Mouse (Mus musculus) lung, embryonic 15.5 days (tissue): ENCODE measurements at regions not wholly inside any gene's neighbourhood (a gene's known extent, or its start where the extent isn't known, plus 50 kb on each side); places are given as distances from the start of the nearest gene placed in this dataset.
A peak's percentile ranks its signal among the peaks of the same experiment; 100 is the strongest.

ENCODE experiments used
- ATAC-seq: fragments of 200-750 bp; cut with Nextera tagmentation; 2 replicates; pipeline ENCODE4 v1.8.0; 2017; ENCODE audit warnings: moderate number of reproducible peaks, borderline replicate concordance; ENCODE audit not compliant: low FRiP score, low TSS enrichment; ENCODE audit errors: extremely low read depth
- H3K27ac ChIP-seq: fragments of 300-500 bp; sonication (generic); 2 replicates; pipeline ENCODE4 v1.5.1; 2015; ENCODE audit warnings: moderate library complexity, mild to moderate bottlenecking, inconsistent platforms
- H3K27me3 ChIP-seq: fragments of 300-500 bp; sonication (generic); 2 replicates; pipeline ENCODE4 v1.6.1; 2015; ENCODE audit warnings: inconsistent platforms
- H3K36me3 ChIP-seq: fragments of 300-500 bp; sonication (generic); 2 replicates; pipeline ENCODE4 v1.6.1; 2015; ENCODE audit warnings: inconsistent platforms
- H3K4me1 ChIP-seq: fragments of 300-500 bp; sonication (generic); 2 replicates; pipeline ENCODE4 v1.6.1; 2015; ENCODE audit warnings: inconsistent platforms
- H3K4me2 ChIP-seq: fragments of 300-500 bp; sonication (generic); 2 replicates; pipeline ENCODE4 v1.6.1; 2015; ENCODE audit warnings: inconsistent platforms, mild to moderate bottlenecking, moderate library complexity
- H3K4me3 ChIP-seq: fragments of 300-500 bp; sonication (generic); 2 replicates; pipeline ENCODE4 v1.5.1; 2015; ENCODE audit warnings: mild to moderate bottlenecking, inconsistent platforms
- H3K9ac ChIP-seq: fragments of 300-500 bp; sonication (generic); 2 replicates; pipeline ENCODE4 v1.6.1; 2015; ENCODE audit warnings: inconsistent platforms
- H3K9me3 ChIP-seq: fragments of 300-500 bp; sonication (generic); 2 replicates; pipeline ENCODE4 v1.6.1; 2016; ENCODE audit warnings: inconsistent platforms
- WGBS: fragments of 180-500 bp; shearing (Covaris S2); methylation state at CpG from one replicate; pipeline ENCODE4 v1.1.7; 2015; 5-methylcytosine and 5-hydroxymethylcytosine counted together

DNA sequence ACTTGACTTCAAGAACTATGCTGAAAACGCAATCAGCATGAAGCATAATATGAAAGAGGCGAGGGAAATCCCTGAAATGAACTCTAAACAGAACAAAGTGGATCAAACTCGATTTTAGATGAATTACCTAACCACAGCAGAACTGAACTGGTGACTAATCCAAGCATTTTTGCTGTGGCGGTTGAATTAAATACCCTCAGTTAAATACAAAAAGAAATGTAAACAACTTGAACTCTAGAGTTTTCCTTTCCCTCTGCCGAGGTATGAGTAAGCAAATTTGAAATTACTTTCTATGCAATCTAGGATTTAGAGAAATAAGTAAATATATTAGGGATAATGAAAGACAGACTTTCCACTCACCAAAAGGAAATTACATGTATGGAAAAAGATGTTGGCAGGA lies 409.4 kb upstream of the BC052040 start:
- H3K27me3 ChIP-seq = no peaks in the 10 kb centered on the region
- H3K27ac ChIP-seq = no peak overlapping the region
- H3K9ac ChIP-seq = no peak overlapping the region
- no peaks in the 10 kb centered on the region for H3K9me3 ChIP-seq
- H3K4me3 ChIP-seq = no peak overlapping the region
- H3K4me2 ChIP-seq = no peak overlapping the region
- 54% methylated on average over 5 of the region's 5 CpGs for WGBS
- ATAC-seq = no peak
- H3K36me3 ChIP-seq = no peaks in the 10 kb centered on the region
- H3K4me1 ChIP-seq = no peaks in the 10 kb centered on the region

DNA sequence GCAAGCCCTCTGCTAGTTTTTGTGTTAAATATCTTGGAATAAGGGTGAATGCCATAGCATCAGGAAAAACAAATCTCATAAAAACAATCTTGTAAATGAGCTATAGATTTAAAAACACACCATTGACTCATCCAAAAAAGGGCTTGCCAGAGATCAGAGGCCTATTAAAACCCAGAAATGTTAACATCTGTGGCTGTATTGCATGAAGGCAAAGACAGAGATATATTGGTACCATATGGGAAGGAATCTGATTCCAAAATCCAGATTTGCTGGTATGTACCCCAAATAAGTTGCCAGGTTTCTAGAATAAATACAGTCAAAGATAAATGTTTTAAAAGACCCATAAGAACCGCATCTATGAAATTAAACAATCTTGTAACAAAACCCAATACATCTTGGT lies 404.4 kb upstream of the BC052040 start:
- H3K4me2 ChIP-seq = no peak overlapping the region
- H3K4me3 ChIP-seq = no peak overlapping the region
- H3K9me3 ChIP-seq = no peaks in the 10 kb centered on the region
- no peak overlapping the region for H3K9ac ChIP-seq
- WGBS = 86% methylated on average over 1 of the region's 1 CpGs
- H3K27me3 ChIP-seq = no peaks in the 10 kb centered on the region
- ATAC-seq = no peak
- H3K4me1 ChIP-seq = no peaks in the 10 kb centered on the region
- H3K36me3 ChIP-seq = no peaks in the 10 kb centered on the region
- H3K27ac ChIP-seq = no peak overlapping the region

DNA sequence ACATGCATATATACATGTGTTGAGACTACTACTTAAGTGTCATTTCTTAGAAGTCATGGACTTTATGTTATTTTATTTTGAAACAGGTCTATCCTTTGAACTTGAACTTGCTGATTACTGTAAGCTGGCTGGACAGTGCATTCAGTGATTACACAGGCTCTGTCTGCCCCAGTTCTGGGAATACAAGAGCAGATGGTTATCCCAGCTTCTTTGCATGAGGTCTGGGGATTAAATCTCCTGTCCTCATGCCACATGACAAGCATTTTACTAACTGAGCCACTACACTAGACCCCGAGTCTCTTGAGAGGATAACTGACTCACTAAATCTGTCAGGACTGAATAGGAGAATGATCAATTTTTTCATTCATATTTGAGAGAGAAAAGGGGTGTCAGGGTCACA lies 403.6 kb upstream of the BC052040 start:
- Histone ChIP-seq H3K4me2 (no peak overlapping the region), H3K9ac (no peak overlapping the region), H3K4me1 (no peaks in the 10 kb centered on the region), H3K27ac (no peak overlapping the region), H3K9me3 (no peaks in the 10 kb centered on the region), H3K36me3 (no peaks in the 10 kb centered on the region), H3K27me3 (no peaks in the 10 kb centered on the region), H3K4me3 (no peak overlapping the region)
- WGBS = 72% methylated on average over 1 of the region's 1 CpGs
- no peak for ATAC-seq

DNA sequence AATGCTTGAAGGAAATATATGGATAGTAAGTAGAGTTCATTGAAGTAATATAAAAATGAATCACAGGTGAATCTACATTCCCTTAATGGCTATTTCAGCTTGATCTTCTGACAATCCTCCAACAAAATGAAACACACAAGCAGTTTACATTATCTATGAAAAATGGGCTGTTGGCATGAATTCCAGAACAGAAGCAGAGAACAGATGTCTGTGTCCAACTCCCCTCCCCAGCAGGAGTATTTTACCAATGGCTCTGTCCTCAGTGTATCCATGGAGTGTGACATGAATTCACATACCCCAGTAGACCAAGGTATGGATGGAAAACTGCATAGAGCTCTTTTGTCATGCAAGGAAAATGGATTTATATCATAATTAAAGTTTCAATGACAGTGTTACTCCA lies 370.3 kb upstream of the BC052040 start:
- Histone ChIP-seq H3K4me1 (peaks cover 10% of the 10 kb centered on the region; the same call in 1 of the 2 replicates), H3K4me2 (no peak overlapping the region), H3K4me3 (no peak overlapping the region), H3K27ac (no peak overlapping the region), H3K9me3 (no peaks in the 10 kb centered on the region), H3K27me3 (no peaks in the 10 kb centered on the region; the same call in 1 of the 2 replicates), H3K36me3 (no peaks in the 10 kb centered on the region), H3K9ac (no peak overlapping the region)
- no peak for ATAC-seq

DNA sequence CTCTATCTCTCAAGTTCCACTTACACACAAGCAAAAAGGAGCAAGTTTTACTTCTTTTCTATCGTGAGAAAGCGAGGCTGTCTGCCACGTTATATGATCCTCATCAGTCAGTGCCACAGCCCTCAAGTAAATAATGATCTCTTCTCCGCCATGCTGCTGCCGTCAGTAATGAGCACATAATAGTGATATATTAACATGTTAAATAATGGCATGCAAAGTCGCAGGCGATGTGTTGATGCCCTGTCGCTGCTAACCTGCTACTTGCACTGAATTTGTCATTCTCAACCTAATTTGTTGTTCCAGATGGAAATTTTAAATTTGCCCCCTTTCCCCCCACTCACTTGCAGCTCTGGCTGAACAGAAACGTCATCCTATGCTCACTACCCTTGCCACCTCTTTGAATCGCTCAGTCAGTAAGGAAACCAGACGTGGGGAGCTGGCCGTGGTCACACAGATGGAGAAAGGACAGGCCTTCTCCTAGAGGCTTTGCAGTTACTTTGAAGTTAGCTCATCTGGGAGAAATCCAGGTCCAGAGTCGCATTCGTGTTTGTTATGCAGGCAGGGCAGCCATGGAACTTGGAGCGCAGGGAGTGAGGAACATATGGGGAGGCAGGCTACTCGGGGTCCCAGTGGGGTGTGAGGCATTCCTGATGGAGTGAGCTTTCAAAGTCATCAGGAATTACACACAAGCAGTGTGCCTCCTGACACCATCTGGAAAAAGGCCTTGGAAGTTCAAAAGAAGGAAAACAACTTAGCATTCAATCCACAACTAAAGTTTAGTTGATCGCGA lies 368.1 kb upstream of the BC052040 start:
- Histone ChIP-seq H3K36me3 (no peaks in the 10 kb centered on the region), H3K27me3 (no peaks in the 10 kb centered on the region; the same call in 1 of the 2 replicates), H3K4me3 (no peak overlapping the region), H3K4me2 (peak overlapping the region; percentile 16), H3K4me1 (peaks cover 10% of the 10 kb centered on the region; the same call in 1 of the 2 replicates), H3K9ac (no peak overlapping the region), H3K27ac (0 out of 2 replicates have a peak overlapping the region, but pooled peaks have one; percentile 5), H3K9me3 (no peaks in the 10 kb centered on the region)
- no peak for ATAC-seq
- WGBS = 30% methylated on average over 18 of the region's 18 CpGs

DNA sequence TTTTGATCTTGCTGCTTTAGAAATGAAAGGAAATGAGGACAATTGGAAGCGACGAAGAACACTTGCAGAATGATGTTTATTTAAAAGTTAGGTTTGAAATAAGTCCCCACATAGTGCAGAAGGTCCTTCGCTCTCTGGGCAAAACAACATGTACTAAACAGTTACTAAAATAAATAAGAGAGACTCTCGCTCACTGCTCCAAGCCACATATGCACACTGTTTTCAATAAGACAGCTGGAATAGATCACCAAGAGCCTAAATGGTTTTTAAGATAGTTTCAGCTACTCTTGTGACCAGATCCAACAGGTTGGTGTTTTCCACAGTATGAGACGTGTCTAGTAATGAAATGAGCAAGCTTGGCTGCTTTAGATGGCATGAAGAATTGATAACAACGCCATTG lies 367.2 kb upstream of the BC052040 start:
- no peaks in the 10 kb centered on the region for H3K36me3 ChIP-seq
- no peak overlapping the region for H3K9ac ChIP-seq
- peaks cover 10% of the 10 kb centered on the region; the same call in 1 of the 2 replicates for H3K4me1 ChIP-seq
- 40% methylated on average over 6 of the region's 6 CpGs for WGBS
- H3K27me3 ChIP-seq = no peaks in the 10 kb centered on the region; the same call in 1 of the 2 replicates
- no peaks in the 10 kb centered on the region for H3K9me3 ChIP-seq
- ATAC-seq = peak; percentile 69; the same call in 1 of the 2 replicates
- no peak overlapping the region for H3K4me2 ChIP-seq
- no peak overlapping the region for H3K27ac ChIP-seq
- no peak overlapping the region for H3K4me3 ChIP-seq

DNA sequence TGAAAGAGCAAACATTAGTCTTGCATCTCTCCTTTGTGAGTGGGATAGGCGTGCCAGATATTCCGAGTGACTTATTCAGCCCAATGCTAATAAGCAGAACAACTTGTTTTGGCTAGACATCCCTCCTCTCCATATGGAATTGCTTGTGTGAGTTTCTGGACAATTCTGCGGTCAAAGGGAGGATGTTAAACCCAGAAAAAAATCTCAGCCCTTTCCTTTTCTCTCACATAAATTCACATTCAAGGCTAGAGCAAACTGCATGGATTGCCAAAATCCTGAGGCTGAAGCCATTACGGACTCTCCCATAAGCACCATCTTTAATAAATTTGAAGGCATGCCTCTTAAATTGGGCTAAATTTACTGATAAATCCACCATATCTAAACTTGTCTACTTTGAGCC lies 351.5 kb upstream of the BC052040 start:
- Histone ChIP-seq H3K36me3 (no peaks in the 10 kb centered on the region), H3K9ac (no peak overlapping the region), H3K4me3 (no peak overlapping the region), H3K4me1 (no peaks in the 10 kb centered on the region), H3K27me3 (no peaks in the 10 kb centered on the region), H3K27ac (no peak overlapping the region), H3K9me3 (no peaks in the 10 kb centered on the region), H3K4me2 (no peak overlapping the region)
- WGBS = 68% methylated on average over 4 of the region's 4 CpGs
- ATAC-seq = no peak

DNA sequence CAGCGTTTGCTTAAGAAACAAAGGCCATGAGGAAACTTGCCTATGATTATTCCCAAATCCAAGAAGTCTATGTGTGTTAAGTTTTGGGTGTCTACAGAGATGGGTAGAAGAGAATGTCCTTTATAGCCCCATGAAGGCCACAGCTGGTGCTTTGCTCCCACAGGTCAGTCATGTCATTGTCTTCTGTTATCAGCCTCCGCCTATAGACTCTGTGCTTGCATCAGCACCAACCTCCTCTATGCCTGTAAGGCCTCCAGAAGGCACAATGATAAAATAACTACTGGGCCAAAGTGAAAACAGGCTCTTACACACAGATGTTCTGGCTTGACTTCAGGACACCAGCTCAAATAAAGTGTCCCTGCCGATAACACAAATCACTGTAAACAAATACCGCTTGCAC lies 333.8 kb upstream of the BC052040 start:
- Histone ChIP-seq H3K9ac (no peak overlapping the region), H3K27ac (no peak overlapping the region), H3K4me2 (no peak overlapping the region), H3K4me1 (peaks cover 14% of the 10 kb centered on the region), H3K36me3 (no peaks in the 10 kb centered on the region), H3K4me3 (no peak overlapping the region), H3K27me3 (no peaks in the 10 kb centered on the region), H3K9me3 (no peaks in the 10 kb centered on the region)
- peak; percentile 55; the same call in 1 of the 2 replicates for ATAC-seq
- 46% methylated on average over 4 of the region's 4 CpGs for WGBS

DNA sequence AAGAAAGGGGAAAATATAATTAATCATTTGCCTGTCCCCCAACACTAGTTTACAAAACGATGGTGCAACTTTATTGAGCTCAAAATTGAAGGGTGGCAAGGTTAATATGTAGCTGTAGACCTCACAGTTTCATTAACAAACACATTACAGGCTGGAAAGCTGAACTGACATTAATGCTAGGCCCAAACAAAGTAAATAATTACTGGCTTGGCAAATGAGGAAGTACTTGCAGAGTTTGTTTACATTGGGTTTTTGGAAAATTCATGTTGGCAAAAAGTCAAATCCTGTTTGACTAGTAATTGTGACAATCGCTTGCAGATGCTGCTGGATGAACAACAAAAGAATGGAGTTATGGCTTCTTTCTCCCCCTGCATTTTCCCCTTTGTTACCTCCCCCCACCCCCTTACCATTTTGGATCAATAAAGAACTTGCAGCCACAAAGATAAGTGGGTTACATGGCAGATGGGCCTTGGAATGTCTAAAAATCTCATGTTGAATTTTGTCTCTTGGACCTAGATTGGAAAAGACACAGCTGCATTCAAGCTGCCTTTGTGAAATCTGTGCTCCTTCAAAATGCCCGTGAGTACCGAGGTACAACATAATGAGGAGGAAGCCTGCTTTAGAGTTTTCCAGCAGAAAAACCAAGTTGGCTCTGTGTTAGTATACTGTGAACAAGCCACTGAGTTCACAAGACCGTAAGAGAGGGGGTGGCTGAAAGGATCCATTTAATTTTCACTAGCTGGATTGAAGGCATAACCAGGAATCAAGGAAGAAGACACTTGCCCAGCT lies 331.3 kb upstream of the BC052040 start:
- Histone ChIP-seq H3K36me3 (no peaks in the 10 kb centered on the region), H3K27ac (peak overlapping the region; percentile 50), H3K9ac (no peak overlapping the region), H3K4me2 (no peak overlapping the region), H3K27me3 (no peaks in the 10 kb centered on the region), H3K4me3 (no peak overlapping the region), H3K4me1 (peaks cover 14% of the 10 kb centered on the region), H3K9me3 (no peaks in the 10 kb centered on the region)
- 31% methylated on average over 5 of the region's 5 CpGs for WGBS
- ATAC-seq = peak; percentile 82; the same call in 1 of the 2 replicates

DNA sequence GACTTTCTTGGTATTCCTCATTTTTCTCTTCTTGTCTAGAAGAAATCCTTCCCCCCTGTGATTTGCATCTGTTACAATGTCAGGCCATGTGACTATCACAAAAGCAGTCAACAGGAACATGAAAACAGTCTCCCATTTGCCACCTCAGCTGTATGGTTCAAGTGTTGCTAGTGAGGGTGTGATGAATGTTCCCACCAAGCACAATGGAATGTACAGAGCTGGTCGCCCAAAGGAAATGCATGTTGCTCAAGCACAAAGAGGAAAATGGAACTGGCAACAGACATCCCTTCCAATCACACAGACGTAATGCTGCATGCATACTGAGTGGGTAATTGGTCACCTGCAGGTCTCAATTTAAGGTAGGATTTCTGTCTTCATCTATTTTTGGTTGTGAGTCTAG lies 324.1 kb upstream of the BC052040 start:
- H3K36me3 ChIP-seq = no peaks in the 10 kb centered on the region

DNA sequence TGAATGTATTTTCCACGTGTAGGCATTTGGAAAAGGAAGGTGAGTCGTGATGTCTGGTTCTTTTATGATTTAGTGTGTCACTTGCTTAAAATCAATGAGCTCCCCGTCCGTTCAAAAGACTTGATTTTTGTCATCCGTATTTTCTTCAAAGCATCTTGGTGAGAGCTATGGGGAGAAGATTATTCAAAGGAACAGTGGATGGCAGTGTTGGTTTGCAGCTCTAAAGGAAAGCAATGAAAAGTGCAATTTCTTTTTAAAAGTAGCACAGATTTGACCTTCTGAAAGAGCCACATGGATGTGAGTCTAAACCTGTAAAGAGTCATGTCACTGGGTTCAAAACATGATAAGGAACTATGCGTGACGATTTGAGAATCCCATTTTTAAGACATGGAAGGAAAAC lies 313.3 kb upstream of the BC052040 start:
- H3K27me3 ChIP-seq = no peaks in the 10 kb centered on the region
- no peaks in the 10 kb centered on the region for H3K36me3 ChIP-seq
- H3K4me1 ChIP-seq = no peaks in the 10 kb centered on the region
- no peak overlapping the region for H3K27ac ChIP-seq
- no peak overlapping the region for H3K4me2 ChIP-seq
- 69% methylated on average over 7 of the region's 7 CpGs for WGBS
- H3K4me3 ChIP-seq = no peak overlapping the region
- no peaks in the 10 kb centered on the region for H3K9me3 ChIP-seq
- ATAC-seq = no peak
- no peak overlapping the region for H3K9ac ChIP-seq

More for the DNA sequence above, 324.1 kb upstream of the BC052040 start:
- no peak overlapping the region for H3K4me2 ChIP-seq
- ATAC-seq = no peak
- no peak overlapping the region for H3K27ac ChIP-seq
- H3K9ac ChIP-seq = no peak overlapping the region
- no peak overlapping the region for H3K4me3 ChIP-seq
- no peaks in the 10 kb centered on the region for H3K27me3 ChIP-seq
- no peaks in the 10 kb centered on the region for H3K9me3 ChIP-seq
- H3K4me1 ChIP-seq = no peaks in the 10 kb centered on the region
- 67% methylated on average over 2 of the region's 2 CpGs for WGBS

DNA sequence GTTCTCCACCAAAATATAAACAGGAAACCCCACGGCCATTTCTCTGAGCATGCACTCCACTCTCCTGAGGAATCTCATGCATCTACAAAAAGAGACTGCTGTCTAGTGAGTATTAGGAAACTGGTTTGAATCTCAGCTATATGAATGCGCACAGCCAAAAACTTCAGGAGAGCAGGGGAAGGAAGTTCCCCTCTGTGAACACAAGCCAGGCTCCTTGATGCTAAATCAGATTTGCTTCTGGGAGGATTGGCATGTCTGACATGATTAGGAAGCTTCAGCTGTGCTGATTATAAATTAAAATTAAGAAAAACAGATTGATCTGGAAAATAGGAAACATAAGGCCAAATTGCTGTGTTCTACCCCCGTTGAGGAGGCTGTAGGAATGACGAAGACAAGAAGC lies 304.1 kb upstream of the BC052040 start:
- Histone ChIP-seq H3K9ac (no peak overlapping the region), H3K4me3 (no peak overlapping the region), H3K27me3 (no peaks in the 10 kb centered on the region), H3K36me3 (no peaks in the 10 kb centered on the region), H3K27ac (no peak overlapping the region), H3K9me3 (no peaks in the 10 kb centered on the region), H3K4me2 (no peak overlapping the region), H3K4me1 (peaks cover 3% of the 10 kb centered on the region; the same call in 1 of the 2 replicates)
- no peak for ATAC-seq
- 47% methylated on average over 4 of the region's 4 CpGs for WGBS
